Mouse (Mus musculus): ENCODE data around the gene Aldh4a1. TPM values are rescaled to one million over a fixed set of nuclear protein-coding genes. Genes with fewer than 3 reads are reported as not detected.

Aldh4a1 gene
- polyA plus RNA-seq, 1 experiment from 2014 or later: 31.1 TPM

DNA sequence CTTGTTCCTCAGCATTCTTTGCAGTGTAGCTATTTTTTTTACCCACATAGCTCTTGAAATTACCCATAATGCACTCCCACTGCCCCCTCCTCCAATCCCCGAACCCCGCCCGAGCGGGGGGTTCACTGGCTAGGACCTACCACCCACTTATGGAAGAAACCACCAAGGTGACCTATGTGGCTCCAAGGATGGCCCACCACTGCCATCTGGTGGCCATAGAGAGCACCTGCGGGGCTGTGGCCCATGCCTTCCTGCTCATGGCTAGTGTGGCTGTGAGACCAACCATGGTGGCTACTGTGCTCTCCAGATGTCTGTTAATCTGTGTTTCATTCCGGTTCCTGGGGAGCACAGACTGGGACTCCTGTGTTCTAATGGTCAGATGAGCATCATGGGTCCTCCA lies 47.2 kb downstream of the Aldh4a1 start:
- no peak for ATAC-seq
- 19% methylated on average over 6 of the region's 6 CpGs for WGBS
- no peak overlapping the region for H3K27ac ChIP-seq (ENCODE audit: low read length)
- no peaks in the 10 kb centered on the region for H3K36me3 ChIP-seq (ENCODE audit: control insufficient read depth, insufficient read depth)
- no peak overlapping the region for H3K4me3 ChIP-seq (replicated peaks; ENCODE audit: low read length)
- no peak overlapping the region for H3K9ac ChIP-seq (replicated peaks; ENCODE audit: low read depth, low read length)
- H3K27me3 ChIP-seq (replicated peaks; ENCODE audit: control insufficient read depth, insufficient read depth, low read length): no peaks in the 10 kb centered on the region
- no peaks in the 10 kb centered on the region for H3K9me3 ChIP-seq (ENCODE audit: control insufficient read depth, low read length)
- no peak overlapping the region for H3K4me2 ChIP-seq (ENCODE audit: low read length)
- H3K4me1 ChIP-seq (replicated peaks; ENCODE audit: control insufficient read depth, insufficient read depth, low read length): no peaks in the 10 kb centered on the region

DNA sequence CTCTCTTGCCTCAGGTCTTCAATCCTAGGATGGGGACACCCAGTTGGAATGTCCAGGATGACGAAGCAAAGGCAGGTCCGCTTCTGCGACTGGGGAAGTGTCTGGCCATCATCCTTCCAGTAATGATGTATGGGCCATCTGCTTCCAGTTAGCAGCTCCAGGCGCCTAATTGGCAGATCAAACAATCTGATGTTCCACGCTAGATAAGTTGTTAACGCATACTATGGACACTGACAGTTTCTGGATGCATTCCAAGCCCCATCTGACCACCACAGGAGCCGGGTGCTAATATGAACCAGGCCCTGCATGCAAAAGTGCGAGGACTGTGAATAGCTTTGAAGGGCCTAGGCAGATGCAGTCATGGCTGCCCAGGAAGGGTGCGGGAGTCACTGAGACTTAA lies 53.0 kb downstream of the Aldh4a1 start:
- WGBS: 52% methylated on average over 9 of the region's 9 CpGs
- Histone ChIP-seq H3K27me3 (replicated peaks; ENCODE audit: control insufficient read depth, insufficient read depth, low read length) (no peaks in the 10 kb centered on the region), H3K9me3 (ENCODE audit: control insufficient read depth, low read length) (peaks cover 9% of the 10 kb centered on the region), H3K4me1 (replicated peaks; ENCODE audit: control insufficient read depth, insufficient read depth, low read length) (no peaks in the 10 kb centered on the region), H3K27ac (ENCODE audit: low read length) (no peak overlapping the region), H3K4me2 (ENCODE audit: low read length) (no peak overlapping the region), H3K9ac (replicated peaks; ENCODE audit: low read depth, low read length) (no peak overlapping the region), H3K36me3 (ENCODE audit: control insufficient read depth, insufficient read depth) (no peaks in the 10 kb centered on the region), H3K4me3 (replicated peaks; ENCODE audit: low read length) (no peak overlapping the region)
- ATAC-seq: no peak

DNA sequence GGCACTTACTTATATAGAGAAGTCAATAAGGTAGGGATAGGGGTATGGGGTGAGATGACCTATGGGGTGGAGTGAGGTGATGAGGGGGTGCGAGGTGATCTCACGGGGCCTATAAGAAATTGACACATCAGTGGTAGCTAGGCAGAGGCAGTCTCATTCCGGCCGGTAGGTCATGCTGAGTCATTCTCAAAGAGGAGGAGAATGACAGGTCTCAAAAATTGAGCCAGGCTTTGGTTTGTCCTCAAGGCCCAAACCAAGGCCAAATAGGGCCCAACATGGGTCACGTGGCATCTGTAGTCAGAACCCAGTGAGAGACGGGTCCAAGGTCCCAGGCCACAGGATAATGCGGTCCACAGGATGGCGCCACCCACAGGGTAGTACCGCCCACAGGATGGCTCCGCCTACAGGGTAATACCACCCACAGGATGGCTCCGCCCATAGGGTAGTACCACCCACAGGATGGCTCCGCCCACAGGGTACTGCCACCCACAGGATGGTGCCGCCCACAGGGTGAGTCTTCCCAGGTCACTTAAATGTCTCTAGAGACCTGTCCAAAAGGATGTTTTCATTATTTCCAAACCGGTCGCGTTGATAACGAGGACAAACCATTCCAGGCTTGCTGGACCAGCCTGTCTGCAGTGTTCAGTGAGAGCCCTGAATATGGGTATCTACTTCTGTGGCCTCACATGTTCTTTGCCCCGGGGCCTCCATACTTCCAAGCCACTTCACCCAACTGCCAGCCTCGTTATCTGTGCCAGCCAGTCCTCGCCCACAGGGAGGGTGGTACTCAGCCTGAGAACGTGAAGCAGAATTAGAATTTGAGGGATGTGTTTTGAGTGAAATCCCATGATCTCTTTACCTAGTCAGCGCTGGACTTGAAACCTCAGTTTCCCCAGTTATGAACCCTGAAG lies 61.3 kb downstream of the Aldh4a1 start:
- no peak for ATAC-seq
- H3K4me2 ChIP-seq (ENCODE audit: low read length): no peak overlapping the region
- no peak overlapping the region for H3K9ac ChIP-seq (replicated peaks; ENCODE audit: low read depth, low read length)
- no peak overlapping the region for H3K4me3 ChIP-seq (replicated peaks; ENCODE audit: low read length)
- H3K36me3 ChIP-seq (ENCODE audit: control insufficient read depth, insufficient read depth): no peaks in the 10 kb centered on the region
- no peaks in the 10 kb centered on the region for H3K27me3 ChIP-seq (replicated peaks; ENCODE audit: control insufficient read depth, insufficient read depth, low read length)
- no peak overlapping the region for H3K27ac ChIP-seq (ENCODE audit: low read length)
- whole genome bisulfite sequencing: 75% methylated on average over 22 of the region's 22 CpGs
- H3K4me1 ChIP-seq (replicated peaks; ENCODE audit: control insufficient read depth, insufficient read depth, low read length): no peaks in the 10 kb centered on the region
- H3K9me3 ChIP-seq (ENCODE audit: control insufficient read depth, low read length): peaks cover 7% of the 10 kb centered on the region; the same call in 1 of the 2 replicates

DNA sequence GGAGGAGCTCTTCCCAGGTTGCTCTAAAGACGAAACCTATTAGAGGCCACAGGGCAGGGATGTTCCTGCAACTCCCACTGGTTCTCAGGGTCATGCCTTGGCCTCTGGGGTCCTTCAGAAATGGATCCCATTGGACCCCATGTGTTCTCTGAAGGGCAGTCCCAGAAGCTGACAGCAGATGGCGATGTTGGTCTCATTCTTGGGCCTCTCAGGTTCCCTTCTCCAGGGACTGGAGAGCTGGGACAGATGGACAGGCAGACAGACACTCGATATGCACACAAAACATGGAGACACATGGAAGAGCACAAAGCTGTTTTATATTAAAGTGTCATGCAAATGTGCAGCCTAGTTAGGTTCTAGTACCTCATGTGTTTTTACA lies 62.0 kb downstream of the Aldh4a1 start:
- Histone ChIP-seq H3K4me3 (replicated peaks; ENCODE audit: low read length) (no peak overlapping the region), H3K9ac (replicated peaks; ENCODE audit: low read depth, low read length) (no peak overlapping the region), H3K27ac (ENCODE audit: low read length) (no peak overlapping the region), H3K36me3 (ENCODE audit: control insufficient read depth, insufficient read depth) (no peaks in the 10 kb centered on the region), H3K4me1 (replicated peaks; ENCODE audit: control insufficient read depth, insufficient read depth, low read length) (peaks cover 2% of the 10 kb centered on the region; the same call in 1 of the 2 replicates), H3K9me3 (ENCODE audit: control insufficient read depth, low read length) (peaks cover 4% of the 10 kb centered on the region; the same call in 1 of the 2 replicates), H3K4me2 (ENCODE audit: low read length) (no peak overlapping the region), H3K27me3 (replicated peaks; ENCODE audit: control insufficient read depth, insufficient read depth, low read length) (no peaks in the 10 kb centered on the region)
- 14% methylated on average over 3 of the region's 3 CpGs for WGBS
- no peak for ATAC-seq

DNA sequence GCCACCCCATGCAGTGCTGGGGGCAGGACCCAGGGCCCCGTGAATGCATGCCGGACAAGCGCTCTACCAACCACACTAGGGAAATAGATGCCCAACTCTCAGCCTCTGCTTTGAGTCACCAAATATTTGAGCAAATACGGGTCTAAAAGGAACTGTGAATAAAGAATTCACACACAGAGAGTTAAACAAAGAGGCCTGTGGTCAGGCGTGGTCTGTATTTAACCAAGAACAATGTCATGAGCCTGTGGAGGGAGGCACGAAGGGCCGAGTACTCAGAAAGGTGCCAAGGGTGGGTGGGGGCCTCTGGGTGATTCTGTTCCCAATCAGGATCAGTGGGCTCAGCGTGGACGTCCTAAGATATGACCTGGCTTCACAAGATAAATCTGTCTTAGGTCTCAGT lies 65.4 kb downstream of the Aldh4a1 start:
- H3K4me1 ChIP-seq (replicated peaks; ENCODE audit: control insufficient read depth, insufficient read depth, low read length): peaks cover 2% of the 10 kb centered on the region; the same call in 1 of the 2 replicates

DNA sequence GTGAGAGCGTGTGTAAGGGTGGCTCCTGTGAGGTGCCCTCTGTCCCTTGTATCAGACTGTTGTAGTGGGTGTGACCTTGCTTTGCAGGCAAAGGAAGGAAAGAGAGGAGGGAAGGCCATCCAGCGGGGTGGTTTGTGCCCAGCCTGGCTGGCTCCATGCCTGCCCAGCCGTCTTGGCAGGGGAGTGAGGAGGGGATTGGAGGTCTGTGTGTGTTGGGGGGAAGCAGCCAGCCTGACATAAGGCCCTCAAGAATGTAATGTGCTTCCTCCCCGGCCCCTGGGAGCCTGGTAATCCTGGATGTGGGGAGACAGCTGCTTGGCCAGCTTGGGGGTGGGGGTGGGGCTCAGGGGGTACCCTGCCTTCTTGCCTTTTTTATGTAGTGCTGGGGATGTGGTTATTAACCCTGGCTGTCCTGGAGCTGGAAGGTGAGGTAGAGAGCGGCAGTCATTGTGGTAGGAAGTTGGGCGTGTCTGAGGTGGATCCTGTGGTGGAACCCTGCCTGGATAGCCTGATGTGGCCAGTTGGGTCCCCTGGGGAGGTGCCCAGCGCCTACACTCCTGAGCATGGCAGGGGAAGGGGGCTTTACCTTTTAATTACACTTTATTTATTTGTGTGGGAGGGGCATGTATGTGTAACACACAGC lies 67.1 kb downstream of the Aldh4a1 start:
- peaks cover 2% of the 10 kb centered on the region; the same call in 1 of the 2 replicates for H3K27me3 ChIP-seq (replicated peaks; ENCODE audit: control insufficient read depth, insufficient read depth, low read length)
- no peaks in the 10 kb centered on the region for H3K36me3 ChIP-seq (ENCODE audit: control insufficient read depth, insufficient read depth)
- WGBS: 29% methylated on average over 7 of the region's 7 CpGs
- H3K4me1 ChIP-seq (replicated peaks; ENCODE audit: control insufficient read depth, insufficient read depth, low read length): peaks cover 2% of the 10 kb centered on the region; the same call in 1 of the 2 replicates
- H3K27ac ChIP-seq (ENCODE audit: low read length): no peak overlapping the region
- ATAC-seq: no peak
- H3K4me2 ChIP-seq (ENCODE audit: low read length): no peak overlapping the region
- no peaks in the 10 kb centered on the region for H3K9me3 ChIP-seq (ENCODE audit: control insufficient read depth, low read length)
- H3K4me3 ChIP-seq (replicated peaks; ENCODE audit: low read length): no peak overlapping the region
- H3K9ac ChIP-seq (replicated peaks; ENCODE audit: low read depth, low read length): no peak overlapping the region

More for the DNA sequence above, 65.4 kb downstream of the Aldh4a1 start:
- H3K9ac ChIP-seq (replicated peaks; ENCODE audit: low read depth, low read length): no peak overlapping the region
- ATAC-seq: no peak
- no peak overlapping the region for H3K4me3 ChIP-seq (replicated peaks; ENCODE audit: low read length)
- no peaks in the 10 kb centered on the region; the same call in 1 of the 2 replicates for H3K27me3 ChIP-seq (replicated peaks; ENCODE audit: control insufficient read depth, insufficient read depth, low read length)
- no peak overlapping the region for H3K4me2 ChIP-seq (ENCODE audit: low read length)
- H3K36me3 ChIP-seq (ENCODE audit: control insufficient read depth, insufficient read depth): no peaks in the 10 kb centered on the region
- H3K9me3 ChIP-seq (ENCODE audit: control insufficient read depth, low read length): no peaks in the 10 kb centered on the region
- WGBS: 38% methylated on average over 9 of the region's 9 CpGs
- H3K27ac ChIP-seq (ENCODE audit: low read length): no peak overlapping the region

DNA sequence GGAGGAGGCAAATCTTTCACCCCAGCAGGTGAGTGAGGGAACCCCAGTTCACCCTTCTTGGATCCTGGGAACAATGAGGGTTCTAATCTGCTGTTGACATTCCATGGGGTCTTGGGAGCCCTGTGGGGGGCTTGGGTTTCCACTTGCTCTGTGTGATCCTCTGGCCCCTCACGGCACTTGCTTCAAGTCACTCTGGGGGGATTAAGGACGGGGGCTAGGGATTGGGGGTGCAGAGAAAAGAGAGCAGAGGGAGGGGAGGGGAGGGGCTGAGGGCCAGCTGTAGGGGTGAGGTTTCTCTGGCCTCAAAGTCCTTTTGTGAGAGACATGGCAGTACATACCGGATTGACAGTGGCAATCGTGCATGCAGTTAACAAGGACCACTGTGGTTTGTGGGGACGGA lies 70.6 kb downstream of the Aldh4a1 start:
- WGBS: 11% methylated on average over 5 of the region's 5 CpGs
- no peak overlapping the region for H3K4me3 ChIP-seq (replicated peaks; ENCODE audit: low read length)
- no peaks in the 10 kb centered on the region for H3K9me3 ChIP-seq (ENCODE audit: control insufficient read depth, low read length)
- peaks cover 4% of the 10 kb centered on the region for H3K4me1 ChIP-seq (replicated peaks; ENCODE audit: control insufficient read depth, insufficient read depth, low read length)
- no peak overlapping the region for H3K27ac ChIP-seq (ENCODE audit: low read length)
- ATAC-seq: no peak
- no peaks in the 10 kb centered on the region for H3K36me3 ChIP-seq (ENCODE audit: control insufficient read depth, insufficient read depth)
- no peak overlapping the region for H3K4me2 ChIP-seq (ENCODE audit: low read length)
- H3K27me3 ChIP-seq (replicated peaks; ENCODE audit: control insufficient read depth, insufficient read depth, low read length): peaks cover 2% of the 10 kb centered on the region; the same call in 1 of the 2 replicates
- no peak overlapping the region for H3K9ac ChIP-seq (replicated peaks; ENCODE audit: low read depth, low read length)

DNA sequence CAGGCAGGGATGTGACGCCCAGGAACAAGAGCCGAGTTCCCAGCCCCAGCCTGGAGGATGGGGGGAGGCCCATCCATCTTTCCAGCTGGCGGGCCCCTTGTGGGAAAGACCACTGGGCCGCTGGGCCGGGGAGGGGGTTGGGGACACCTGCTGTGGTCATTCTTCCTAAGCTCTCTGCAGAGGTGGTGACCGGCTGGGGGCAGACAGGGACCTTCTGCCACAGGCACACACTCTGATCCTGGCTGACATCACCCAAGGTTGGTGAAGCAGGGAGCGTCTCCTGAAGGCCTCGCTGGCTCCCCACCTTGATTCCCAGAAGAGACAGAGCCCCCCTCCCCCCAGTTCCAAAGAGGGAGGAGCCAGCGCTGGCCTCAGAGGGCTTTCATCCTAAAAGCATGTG lies 75.1 kb downstream of the Aldh4a1 start:
- no peak for ATAC-seq

DNA sequence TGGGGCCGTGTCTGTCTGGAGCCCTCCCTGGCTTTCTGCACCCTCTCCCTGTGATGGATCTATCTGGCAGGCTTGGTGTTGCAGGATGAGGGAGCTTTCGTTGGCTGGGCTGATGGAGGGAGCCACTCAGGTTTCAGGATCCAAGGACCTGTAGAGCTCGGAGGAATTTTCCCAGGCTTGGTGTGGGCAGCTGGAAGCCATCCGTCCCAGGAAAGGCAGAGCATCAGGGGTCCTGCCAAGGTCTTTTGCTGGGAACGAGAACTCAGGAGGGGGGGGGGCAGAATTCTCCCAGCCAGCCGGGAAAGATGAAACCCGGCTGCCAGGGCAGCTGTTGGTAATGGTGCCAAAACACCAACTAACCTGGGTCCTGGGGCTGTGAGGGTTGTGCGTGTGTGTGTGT lies 75.9 kb downstream of the Aldh4a1 start:
- no peak overlapping the region for H3K4me3 ChIP-seq (replicated peaks; ENCODE audit: low read length)
- peaks cover 2% of the 10 kb centered on the region; the same call in 1 of the 2 replicates for H3K4me1 ChIP-seq (replicated peaks; ENCODE audit: control insufficient read depth, insufficient read depth, low read length)
- 0 out of 2 replicates have a peak, but pooled peaks cover 2% of the 10 kb centered on the region for H3K27me3 ChIP-seq (replicated peaks; ENCODE audit: control insufficient read depth, insufficient read depth, low read length)
- ATAC-seq: no peak
- no peak overlapping the region for H3K9ac ChIP-seq (replicated peaks; ENCODE audit: low read depth, low read length)
- 71% methylated on average over 8 of the region's 8 CpGs for WGBS
- no peaks in the 10 kb centered on the region for H3K36me3 ChIP-seq (ENCODE audit: control insufficient read depth, insufficient read depth)
- 0 out of 2 replicates have a peak, but pooled peaks cover 2% of the 10 kb centered on the region for H3K9me3 ChIP-seq (ENCODE audit: control insufficient read depth, low read length)
- H3K27ac ChIP-seq (ENCODE audit: low read length): no peak overlapping the region
- no peak overlapping the region for H3K4me2 ChIP-seq (ENCODE audit: low read length)

More for the DNA sequence above, 75.1 kb downstream of the Aldh4a1 start:
- H3K4me2 ChIP-seq (ENCODE audit: low read length): no peak overlapping the region
- 6% methylated on average over 9 of the region's 9 CpGs for WGBS
- H3K4me1 ChIP-seq (replicated peaks; ENCODE audit: control insufficient read depth, insufficient read depth, low read length): peaks cover 2% of the 10 kb centered on the region; the same call in 1 of the 2 replicates
- no peaks in the 10 kb centered on the region for H3K9me3 ChIP-seq (ENCODE audit: control insufficient read depth, low read length)
- peaks cover 2% of the 10 kb centered on the region; the same call in 1 of the 2 replicates for H3K27me3 ChIP-seq (replicated peaks; ENCODE audit: control insufficient read depth, insufficient read depth, low read length)
- H3K4me3 ChIP-seq (replicated peaks; ENCODE audit: low read length): no peak overlapping the region
- no peak overlapping the region for H3K27ac ChIP-seq (ENCODE audit: low read length)
- no peaks in the 10 kb centered on the region for H3K36me3 ChIP-seq (ENCODE audit: control insufficient read depth, insufficient read depth)
- no peak overlapping the region for H3K9ac ChIP-seq (replicated peaks; ENCODE audit: low read depth, low read length)

Data from forebrain, embryonic 16.5 days (tissue).